Mouse (Mus musculus) regulatory T cell (primary cell): ENCODE results near the gene Ing5.
"Not testable (repeated sequence)": the region's sequence is repeated elsewhere in the genome, so short reads cannot be mapped to it uniquely, and the experiment has no call there.

Source experiments
- in situ Hi-C: fragments of 300-600 bp; cut with MboI, MseI; formaldehyde crosslinking; loops from one replicate; pipeline ENCODE4 v1.15.1; 2025; ENCODE audit warnings: high pct_unique_total_duplicates

The Ing5 gene

GRCm38 (mm10) chr1:93810011-93810410 is 6.2 kb downstream of the Ing5 start:
- in situ Hi-C loops: no loop called here

GRCm38 (mm10) chr1:93811495-93812039 is 7.8 kb downstream of the Ing5 start:
- in situ Hi-C loops: no loop called here

- in situ Hi-C loops: no loop called here
Observed at GRCm38 (mm10) chr1:93817823-93818532, 14.2 kb downstream of the Ing5 start.

GRCm38 (mm10) chr1:93818722-93819121 is 15.0 kb downstream of the Ing5 start:
- in situ Hi-C loops: no loop called here

GRCm38 (mm10) chr1:93823796-93824495 is 20.2 kb downstream of the Ing5 start:
- in situ Hi-C loops: no loop called here

- in situ Hi-C loops: no loop called here
Observed at GRCm38 (mm10) chr1:93824609-93825008, 20.8 kb downstream of the Ing5 start, which contains the start of gene D2hgdh. Gene D2hgdh, plus strand, starts transcription at chr1:93824909.

GRCm38 (mm10) chr1:93825105-93825674 is 21.4 kb downstream of the Ing5 start:
- in situ Hi-C loops: no loop called here

GRCm38 (mm10) chr1:93825771-93826539 is 22.2 kb downstream of the Ing5 start:
- in situ Hi-C loops: no loop called here

- in situ Hi-C loops: no loop called here
Observed at GRCm38 (mm10) chr1:93826540-93826835, 22.7 kb downstream of the Ing5 start.

GRCm38 (mm10) chr1:93832754-93833360 is 29.1 kb downstream of the Ing5 start:
- in situ Hi-C loops: not testable (repeated sequence)

- in situ Hi-C loops: no loop called here
Observed at GRCm38 (mm10) chr1:93834671-93835150, 30.9 kb downstream of the Ing5 start.

- in situ Hi-C loops: no loop called here
Observed at GRCm38 (mm10) chr1:93835211-93835610, 31.4 kb downstream of the Ing5 start.

- in situ Hi-C loops: no loop called here
Observed at GRCm38 (mm10) chr1:93835876-93836531, 32.2 kb downstream of the Ing5 start.

- in situ Hi-C loops: no loop called here
Observed at GRCm38 (mm10) chr1:93836532-93836913, 32.8 kb downstream of the Ing5 start.

GRCm38 (mm10) chr1:93837335-93837734 is 33.6 kb downstream of the Ing5 start:
- in situ Hi-C loops: no loop called here

GRCm38 (mm10) chr1:93838569-93838968 is 34.8 kb downstream of the Ing5 start:
- in situ Hi-C loops: not testable (repeated sequence)

- in situ Hi-C loops: not testable (repeated sequence)
Observed at GRCm38 (mm10) chr1:93845766-93846366, 42.1 kb downstream of the Ing5 start.

GRCm38 (mm10) chr1:93855790-93856189 is 52.0 kb downstream of the Ing5 start:
- in situ Hi-C loops: loop anchor here (5.0 kb wide), 1 partner anchor 67 kb away; no protein-coding TSS in a partner anchor

GRCm38 (mm10) chr1:93857370-93857769 is 53.6 kb downstream of the Ing5 start:
- in situ Hi-C loops: loop anchor here (5.0 kb wide), 1 partner anchor 65 kb away; no protein-coding TSS in a partner anchor

- in situ Hi-C loops: loop anchor here (5.0 kb wide), 1 partner anchor 64 kb away; no protein-coding TSS in a partner anchor
Observed at GRCm38 (mm10) chr1:93857991-93858390, 54.2 kb downstream of the Ing5 start.
